Mouse (Mus musculus) gastrocnemius, postnatal 36 days (tissue): ENCODE results near the gene Chd2. TPM values are rescaled to one million over a fixed set of nuclear protein-coding genes. Genes with fewer than 3 reads are reported as not detected.

Source experiments
- DNase-seq, 2 experiments: peaks; one replicate each; pipeline ENCODE4 v3.0.0; 2022
- intact Hi-C: fragments of 180-260 bp; cut with DNase I; formaldehyde crosslinking; loops from one replicate; pipeline ENCODE4 v1.15.1; 2025
- total RNA-seq, 2 experiments: library from RNA; stranded (reverse); gene quantifications; 2 replicates each; pipeline ENCODE4 v1.2.3; 2021

Chd2 gene
- total RNA-seq, 2 experiments from 2014 or later = 22.4 to 39.9 TPM

GRCm38 (mm10) chr7:73567754-73568161 is 26.1 kb upstream of the Chd2 start:
- DNase-seq = no peak
- intact Hi-C loops = no loop called here

- intact Hi-C loops = no loop called here
- DNase-seq = no peak
These were observed 22.5 kb upstream of the Chd2 start for GRCm38 (mm10) chr7:73564131-73564530.

- intact Hi-C loops = no loop called here
- DNase-seq = no peak
These were observed 19.9 kb upstream of the Chd2 start for GRCm38 (mm10) chr7:73561492-73562055.

GRCm38 (mm10) chr7:73560811-73561210 is 19.2 kb upstream of the Chd2 start:
- intact Hi-C loops = no loop called here
- DNase-seq = no peak

- no peak for DNase-seq
- intact Hi-C loops = loop anchor here (2.0 kb wide), 1 partner anchor 35 kb away; no protein-coding TSS in a partner anchor
These were observed 18.2 kb upstream of the Chd2 start for GRCm38 (mm10) chr7:73559853-73560190.

GRCm38 (mm10) chr7:73559170-73559852 is 17.7 kb upstream of the Chd2 start:
- DNase-seq = no peak
- intact Hi-C loops = loop anchor here (2.0 kb wide), 1 partner anchor 35 kb away; no protein-coding TSS in a partner anchor

- intact Hi-C loops = loop anchor here (1.0 to 2.0 kb wide), 2 partner anchors 36 to 60 kb away; no protein-coding TSS in a partner anchor
- peak; percentile 97 to 99 for DNase-seq
These were observed 16.9 kb upstream of the Chd2 start for GRCm38 (mm10) chr7:73558293-73559169.

- peak; percentile 29 to 51 for DNase-seq
- intact Hi-C loops = loop anchor here (1.0 to 2.0 kb wide), 3 partner anchors 17 to 61 kb away; partner anchors contain the start of gene Chd2
These were observed 16.1 kb upstream of the Chd2 start for GRCm38 (mm10) chr7:73557671-73558265.

GRCm38 (mm10) chr7:73556688-73557667 is 15.3 kb upstream of the Chd2 start:
- intact Hi-C loops = loop anchor here (2.0 kb wide), 1 partner anchor 16 kb away; the partner anchor contains the start of gene Chd2
- DNase-seq = no peak

GRCm38 (mm10) chr7:73555918-73556580 is 14.4 kb upstream of the Chd2 start:
- no peak for DNase-seq
- intact Hi-C loops = loop anchor here (2.0 kb wide), 1 partner anchor 15 kb away; the partner anchor contains the start of gene Chd2

GRCm38 (mm10) chr7:73554849-73555248 is 13.2 kb upstream of the Chd2 start:
- intact Hi-C loops = no loop called here

GRCm38 (mm10) chr7:73553160-73553559 is 11.5 kb upstream of the Chd2 start:
- intact Hi-C loops = no loop called here
- no peak for DNase-seq

More at GRCm38 (mm10) chr7:73554849-73555248, 13.2 kb upstream of the Chd2 start:
- DNase-seq = no peak

- DNase-seq = no peak
- intact Hi-C loops = no loop called here
These were observed 10.6 kb upstream of the Chd2 start for GRCm38 (mm10) chr7:73552054-73552750.

- no peak for DNase-seq
- intact Hi-C loops = no loop called here
These were observed 9.7 kb upstream of the Chd2 start for GRCm38 (mm10) chr7:73551370-73551769.

GRCm38 (mm10) chr7:73548051-73548450 is 6.4 kb upstream of the Chd2 start:
- no peak for DNase-seq
- intact Hi-C loops = no loop called here

GRCm38 (mm10) chr7:73546561-73547510 is 5.2 kb upstream of the Chd2 start:
- intact Hi-C loops = no loop called here
- no peak for DNase-seq

GRCm38 (mm10) chr7:73545004-73545403 is 3.4 kb upstream of the Chd2 start:
- intact Hi-C loops = no loop called here

More at GRCm38 (mm10) chr7:73545004-73545403, 3.4 kb upstream of the Chd2 start:
- DNase-seq = no peak
